Mouse (Mus musculus): Measurements from ENCODE around the gene Arhgap11a. TPM values are rescaled to one million over a fixed set of nuclear protein-coding genes. Genes with fewer than 3 reads are reported as not detected.

Arhgap11a gene
- total and polyA plus RNA-seq, 2 experiments from 2014 or later: 2.7 to 5.2 TPM

DNA sequence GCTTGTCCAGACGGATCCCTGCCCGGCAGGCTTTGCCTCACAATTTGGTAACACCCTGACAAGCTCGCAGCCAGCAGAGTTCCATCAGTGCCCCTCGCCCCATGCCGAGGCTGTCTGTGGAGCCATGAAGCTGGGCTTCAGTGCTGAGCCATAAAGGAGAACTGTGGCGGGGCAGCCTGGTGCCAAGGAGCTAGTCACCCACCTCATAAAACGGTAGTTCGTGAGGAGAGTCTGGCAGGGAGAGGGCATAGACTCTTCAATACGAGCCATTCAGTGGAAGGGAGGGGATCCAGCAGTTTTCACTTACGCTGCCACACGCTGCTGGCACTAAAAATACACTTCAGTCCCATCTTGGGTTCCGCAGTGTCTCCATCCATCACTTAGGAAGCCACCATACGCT, 49.9 kb downstream of the Arhgap11a start:
- ATAC-seq: no peak
- WGBS: 80% methylated on average over 13 of the region's 13 CpGs
- H3K9ac ChIP-seq: no peak overlapping the region

GRCm38 (mm10) chr2:113795186-113795585, 53.3 kb downstream of the Arhgap11a start:
- no peak overlapping the region for H3K4me3 ChIP-seq (ENCODE audit: low read depth, low read length)
- no peak for ATAC-seq
- H3K27me3 ChIP-seq (ENCODE audit: insufficient read depth, low read length): no peaks in the 10 kb centered on the region
- H3K4me1 ChIP-seq (ENCODE audit: insufficient read depth): no peaks in the 10 kb centered on the region
- H3K9me3 ChIP-seq (ENCODE audit: low read length): no peaks in the 10 kb centered on the region
- no peak overlapping the region for H3K9ac ChIP-seq
- WGBS: 26% methylated on average over 4 of the region's 4 CpGs
- no peak for DNase-seq
- H3K36me3 ChIP-seq (ENCODE audit: insufficient read depth): peaks cover 14% of the 10 kb centered on the region; the same call in 1 of the 2 replicates
- no peak overlapping the region for H3K4me2 ChIP-seq (ENCODE audit: low read depth)
- no peak overlapping the region for H3K27ac ChIP-seq (ENCODE audit: low read depth, low read length)
- TF ChIP-seq CTCF (IDR thresholded peaks at IDR 0.05; ENCODE audit: low read depth): no peak

More for the DNA sequence above, 49.9 kb downstream of the Arhgap11a start:
- Histone ChIP-seq H3K4me1 (ENCODE audit: insufficient read depth) (no peaks in the 10 kb centered on the region), H3K27me3 (ENCODE audit: insufficient read depth, low read length) (no peaks in the 10 kb centered on the region), H3K4me2 (ENCODE audit: low read depth) (no peak overlapping the region), H3K27ac (ENCODE audit: low read depth, low read length) (no peak overlapping the region), H3K36me3 (ENCODE audit: insufficient read depth) (no peaks in the 10 kb centered on the region), H3K9me3 (ENCODE audit: low read length) (no peaks in the 10 kb centered on the region), H3K4me3 (ENCODE audit: low read depth, low read length) (no peak overlapping the region)
- no peak for TF ChIP-seq CTCF (IDR thresholded peaks at IDR 0.05; ENCODE audit: low read depth)
- DNase-seq: no peak

DNA sequence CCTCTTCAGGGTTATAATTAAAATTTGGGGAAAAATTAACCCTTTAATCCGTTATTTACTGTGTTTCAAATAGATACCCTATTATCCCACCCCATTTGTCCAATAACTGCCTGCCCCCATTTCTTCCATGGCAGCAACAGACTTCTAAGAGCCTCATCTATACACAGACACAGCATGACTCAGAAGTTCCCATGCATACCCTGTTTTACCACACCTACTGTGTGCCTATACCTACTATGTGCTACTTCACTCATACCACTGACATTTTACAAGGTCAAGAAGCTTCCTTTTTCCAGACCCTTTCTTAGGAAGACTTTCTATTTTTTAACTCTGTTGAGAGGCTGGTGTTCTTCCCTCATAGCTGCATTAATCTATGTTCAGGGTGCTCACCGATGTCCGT, 54.9 kb downstream of the Arhgap11a start:
- no peak overlapping the region for H3K4me3 ChIP-seq (ENCODE audit: low read depth, low read length)
- DNase-seq (no peak), ATAC-seq (no peak)
- H3K4me2 ChIP-seq (ENCODE audit: low read depth): no peak overlapping the region
- H3K27ac ChIP-seq (ENCODE audit: low read depth, low read length): no peak overlapping the region
- H3K27me3 ChIP-seq (ENCODE audit: insufficient read depth, low read length): no peaks in the 10 kb centered on the region
- WGBS: 90% methylated on average over 3 of the region's 3 CpGs
- no peaks in the 10 kb centered on the region for H3K4me1 ChIP-seq (ENCODE audit: insufficient read depth)
- H3K9ac ChIP-seq: no peak overlapping the region
- no peak for TF ChIP-seq CTCF (IDR thresholded peaks at IDR 0.05; ENCODE audit: low read depth)
- H3K36me3 ChIP-seq (ENCODE audit: insufficient read depth): peaks cover 24% of the 10 kb centered on the region
- H3K9me3 ChIP-seq (ENCODE audit: low read length): no peaks in the 10 kb centered on the region

DNA sequence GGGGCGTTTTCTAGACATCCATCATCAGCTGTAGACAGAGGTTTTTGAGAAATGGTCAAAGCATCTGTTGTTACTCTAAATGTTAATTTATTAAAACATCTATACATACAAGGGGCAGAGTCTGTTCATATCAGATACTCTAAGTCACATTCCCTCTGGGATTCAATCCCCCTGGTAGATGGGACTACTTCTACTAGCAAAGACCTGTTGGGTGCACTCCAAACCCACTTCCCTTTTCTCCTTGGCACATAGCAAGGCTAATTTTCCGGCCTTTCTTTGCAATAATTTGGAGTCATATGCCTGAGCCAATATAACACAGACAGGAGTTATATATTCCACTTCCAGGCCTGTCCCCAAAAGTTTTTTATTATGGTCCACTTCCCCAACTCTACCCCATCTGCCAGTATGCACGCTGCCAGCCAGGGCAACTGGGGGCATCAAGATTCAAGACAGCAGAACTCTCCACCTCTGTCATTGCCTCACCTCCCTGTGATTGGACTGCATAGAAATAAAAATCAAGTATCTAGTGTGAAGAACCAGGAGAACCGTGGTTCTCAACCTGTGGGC, 59.6 kb downstream of the Arhgap11a start:
- Histone ChIP-seq H3K4me1 (ENCODE audit: insufficient read depth) (no peaks in the 10 kb centered on the region), H3K9me3 (ENCODE audit: low read length) (no peaks in the 10 kb centered on the region), H3K4me3 (ENCODE audit: low read depth, low read length) (no peak overlapping the region), H3K9ac (no peak overlapping the region), H3K36me3 (ENCODE audit: insufficient read depth) (peaks cover 36% of the 10 kb centered on the region), H3K4me2 (ENCODE audit: low read depth) (no peak overlapping the region), H3K27ac (ENCODE audit: low read depth, low read length) (no peak overlapping the region), H3K27me3 (ENCODE audit: insufficient read depth, low read length) (no peaks in the 10 kb centered on the region)
- WGBS: 84% methylated on average over 4 of the region's 4 CpGs
- ATAC-seq (no peak), DNase-seq (no peak)
- no peak for TF ChIP-seq CTCF (IDR thresholded peaks at IDR 0.05; ENCODE audit: low read depth)

- ATAC-seq: peak; percentile 65; the same call in 1 of the 2 replicates
Measured at GRCm38 (mm10) chr2:113787882-113788281, 60.6 kb downstream of the Arhgap11a start.

DNA sequence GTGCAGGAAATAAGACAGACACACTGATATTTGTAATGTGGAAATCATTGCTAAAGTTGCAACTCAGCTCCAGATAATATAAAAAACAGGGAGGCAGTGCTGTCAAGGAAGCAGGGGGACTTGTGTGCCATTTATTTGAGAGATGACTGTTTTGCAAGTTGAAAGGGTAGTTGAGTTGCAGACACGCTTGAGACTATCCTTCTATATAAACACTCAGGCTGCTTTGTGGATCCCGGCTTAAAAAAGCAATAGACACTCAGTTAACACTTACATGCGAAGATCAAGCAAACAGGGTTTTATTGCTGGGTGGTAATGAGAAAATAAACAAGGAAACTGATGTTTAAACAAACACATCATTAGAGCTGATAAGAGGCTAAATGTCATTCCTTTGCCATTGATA, 63.6 kb downstream of the Arhgap11a start:
- WGBS: 85% methylated on average over 3 of the region's 3 CpGs
- no peak overlapping the region for H3K4me2 ChIP-seq (ENCODE audit: low read depth)
- no peak overlapping the region for H3K4me3 ChIP-seq (ENCODE audit: low read depth, low read length)
- H3K9ac ChIP-seq: no peak overlapping the region
- no peaks in the 10 kb centered on the region for H3K27me3 ChIP-seq (ENCODE audit: insufficient read depth, low read length)
- DNase-seq (no peak), ATAC-seq (no peak)
- peaks cover 21% of the 10 kb centered on the region for H3K36me3 ChIP-seq (ENCODE audit: insufficient read depth)
- H3K9me3 ChIP-seq (ENCODE audit: low read length): no peaks in the 10 kb centered on the region
- no peak overlapping the region for H3K27ac ChIP-seq (ENCODE audit: low read depth, low read length)
- no peaks in the 10 kb centered on the region for H3K4me1 ChIP-seq (ENCODE audit: insufficient read depth)
- TF ChIP-seq CTCF (IDR thresholded peaks at IDR 0.05; ENCODE audit: low read depth): no peak

More at GRCm38 (mm10) chr2:113787882-113788281, 60.6 kb downstream of the Arhgap11a start:
- no peaks in the 10 kb centered on the region for H3K27me3 ChIP-seq (ENCODE audit: insufficient read depth, low read length)
- no peaks in the 10 kb centered on the region for H3K9me3 ChIP-seq (ENCODE audit: low read length)
- no peak overlapping the region for H3K27ac ChIP-seq (ENCODE audit: low read depth, low read length)
- peaks cover 36% of the 10 kb centered on the region for H3K36me3 ChIP-seq (ENCODE audit: insufficient read depth)
- no peak for TF ChIP-seq CTCF (IDR thresholded peaks at IDR 0.05; ENCODE audit: low read depth)
- DNase-seq: peak; percentile 46
- whole genome bisulfite sequencing: 63% methylated on average over 4 of the region's 4 CpGs
- no peak overlapping the region for H3K9ac ChIP-seq
- no peak overlapping the region for H3K4me3 ChIP-seq (ENCODE audit: low read depth, low read length)
- H3K4me1 ChIP-seq (ENCODE audit: insufficient read depth): no peaks in the 10 kb centered on the region
- H3K4me2 ChIP-seq (ENCODE audit: low read depth): no peak overlapping the region

GRCm38 (mm10) chr2:113781521-113781920, 66.9 kb downstream of the Arhgap11a start:
- no peak for DNase-seq
- 67% methylated on average over 4 of the region's 4 CpGs for WGBS
- no peak overlapping the region for H3K4me2 ChIP-seq (ENCODE audit: low read depth)
- no peak overlapping the region for H3K9ac ChIP-seq
- no peaks in the 10 kb centered on the region for H3K9me3 ChIP-seq (ENCODE audit: low read length)
- no peaks in the 10 kb centered on the region for H3K4me1 ChIP-seq (ENCODE audit: insufficient read depth)
- no peaks in the 10 kb centered on the region for H3K27me3 ChIP-seq (ENCODE audit: insufficient read depth, low read length)
- no peak for ATAC-seq
- H3K36me3 ChIP-seq (ENCODE audit: insufficient read depth): peaks cover 6% of the 10 kb centered on the region
- TF ChIP-seq CTCF (IDR thresholded peaks at IDR 0.05; ENCODE audit: low read depth): no peak
- H3K4me3 ChIP-seq (ENCODE audit: low read depth, low read length): no peak overlapping the region
- H3K27ac ChIP-seq (ENCODE audit: low read depth, low read length): no peak overlapping the region

Other genes with a start within 250 kb of the Arhgap11a start
- gene Grem1, start 90.0 kb downstream of the Arhgap11a start, total RNA-seq (2014; rRNA removed): 2.5 and 3.4 TPM in 2 replicates
- gene Grem1, start 90.0 kb downstream of the Arhgap11a start, polyA plus RNA-seq (2015; fragmentation: Nextera tagmentation; extraction: Ambion mirVana): 0.58 and 1.1 TPM in 2 replicates
- gene Scg5, start 19.5 kb downstream of the Arhgap11a start, total RNA-seq (2014; rRNA removed): 254 and 277 TPM in 2 replicates
- gene Scg5, start 19.5 kb downstream of the Arhgap11a start, polyA plus RNA-seq (2015; fragmentation: Nextera tagmentation; extraction: Ambion mirVana): 363 and 388 TPM in 2 replicates
- 26.4 and 37.7 TPM in 2 replicates for gene Gjd2, start 165.0 kb upstream of the Arhgap11a start, total RNA-seq (2014; rRNA removed)
- gene Gjd2, start 165.0 kb upstream of the Arhgap11a start, polyA plus RNA-seq (2015; fragmentation: Nextera tagmentation; extraction: Ambion mirVana): 4.2 and 6.6 TPM in 2 replicates
- 0.46 and 1.4 TPM in 2 replicates for gene Actc1, start 204.9 kb upstream of the Arhgap11a start, total RNA-seq (2014; rRNA removed)
- gene Actc1, start 204.9 kb upstream of the Arhgap11a start, polyA plus RNA-seq (2015; fragmentation: Nextera tagmentation; extraction: Ambion mirVana): 0.17 and 0.19 TPM in 2 replicates